Mouse (Mus musculus): ENCODE measurements around the gene Slc39a5. TPM values are rescaled to one million over a fixed set of nuclear protein-coding genes. Genes with fewer than 3 reads are reported as not detected.

The Slc39a5 gene
- polyA plus RNA-seq, 1 experiment from 2014 or later, result 30.5 TPM

- no peak overlapping the region for H3K4me2 ChIP-seq
- no peaks in the 10 kb centered on the region for H3K9me3 ChIP-seq (replicated peaks)
- peaks cover 16% of the 10 kb centered on the region for H3K4me1 ChIP-seq (replicated peaks)
- H3K9ac ChIP-seq, result no peak overlapping the region
- no peak for ATAC-seq (ENCODE audit: low read depth)
- WGBS (ENCODE audit: insufficient replicate concordance), result 72% methylated on average over 6 of the region's 6 CpGs
- no peak overlapping the region for H3K27ac ChIP-seq
- DNase-seq, result no peak
- H3K36me3 ChIP-seq, result peaks cover 95% of the 10 kb centered on the region
- no peak overlapping the region for H3K4me3 ChIP-seq (replicated peaks)
- H3K27me3 ChIP-seq, result no peaks in the 10 kb centered on the region
Observed at GRCm38 (mm10) chr10:128389570-128389969, 11.5 kb downstream of the Slc39a5 start.

GRCm38 (mm10) chr10:128388941-128389340 is 12.1 kb downstream of the Slc39a5 start:
- no peak overlapping the region for H3K4me2 ChIP-seq
- no peaks in the 10 kb centered on the region for H3K9me3 ChIP-seq (replicated peaks)
- no peaks in the 10 kb centered on the region for H3K27me3 ChIP-seq
- H3K4me1 ChIP-seq (replicated peaks), result peaks cover 10% of the 10 kb centered on the region
- H3K4me3 ChIP-seq (replicated peaks), result no peak overlapping the region
- 85% methylated on average over 14 of the region's 14 CpGs for WGBS (ENCODE audit: insufficient replicate concordance)
- H3K9ac ChIP-seq, result no peak overlapping the region
- peaks cover 98% of the 10 kb centered on the region for H3K36me3 ChIP-seq
- no peak overlapping the region for H3K27ac ChIP-seq
- no peak for DNase-seq
- ATAC-seq (ENCODE audit: low read depth), result no peak

- Histone ChIP-seq H3K9ac (no peak overlapping the region), H3K27me3 (no peaks in the 10 kb centered on the region), H3K4me2 (no peak overlapping the region), H3K27ac (no peak overlapping the region), H3K36me3 (peaks cover 99% of the 10 kb centered on the region), H3K4me1 (replicated peaks) (peaks cover 10% of the 10 kb centered on the region; the same call in 1 of the 2 replicates), H3K9me3 (replicated peaks) (no peaks in the 10 kb centered on the region), H3K4me3 (replicated peaks) (no peak overlapping the region)
- DNase-seq (no peak), ATAC-seq (ENCODE audit: low read depth) (no peak)
- WGBS (ENCODE audit: insufficient replicate concordance), result 89% methylated on average over 7 of the region's 7 CpGs
Observed at GRCm38 (mm10) chr10:128385902-128386301, 15.1 kb downstream of the Slc39a5 start.

- Histone ChIP-seq H3K9me3 (replicated peaks) (no peaks in the 10 kb centered on the region), H3K27ac (no peak overlapping the region), H3K4me2 (no peak overlapping the region), H3K9ac (no peak overlapping the region), H3K36me3 (peaks cover 90% of the 10 kb centered on the region), H3K27me3 (no peaks in the 10 kb centered on the region), H3K4me1 (replicated peaks) (peaks cover 22% of the 10 kb centered on the region), H3K4me3 (replicated peaks) (no peak overlapping the region)
- ATAC-seq (ENCODE audit: low read depth) (peak; percentile 47; the same call in 1 of the 2 replicates), DNase-seq (no peak)
- WGBS (ENCODE audit: insufficient replicate concordance), result 76% methylated on average over 8 of the region's 8 CpGs
Observed at GRCm38 (mm10) chr10:128382482-128382881, 18.5 kb downstream of the Slc39a5 start.

- Histone ChIP-seq H3K4me3 (replicated peaks) (no peak overlapping the region), H3K9ac (no peak overlapping the region), H3K4me1 (replicated peaks) (peaks cover 35% of the 10 kb centered on the region), H3K27ac (no peak overlapping the region), H3K4me2 (no peak overlapping the region), H3K36me3 (peaks cover 71% of the 10 kb centered on the region), H3K9me3 (replicated peaks) (no peaks in the 10 kb centered on the region), H3K27me3 (no peaks in the 10 kb centered on the region)
- ATAC-seq (ENCODE audit: low read depth) (no peak), DNase-seq (peak; percentile 43)
- 73% methylated on average over 5 of the region's 5 CpGs for WGBS (ENCODE audit: insufficient replicate concordance)
Observed at GRCm38 (mm10) chr10:128380565-128380964, 20.5 kb downstream of the Slc39a5 start.

GRCm38 (mm10) chr10:128379260-128379659 is 21.8 kb downstream of the Slc39a5 start:
- peaks cover 35% of the 10 kb centered on the region for H3K4me1 ChIP-seq (replicated peaks)
- ATAC-seq (ENCODE audit: low read depth), result no peak
- DNase-seq, result no peak
- H3K36me3 ChIP-seq, result peaks cover 58% of the 10 kb centered on the region
- no peak overlapping the region for H3K9ac ChIP-seq
- H3K27ac ChIP-seq, result peak overlapping the region; percentile 14; the same call in 1 of the 2 replicates
- no peak overlapping the region for H3K4me2 ChIP-seq
- no peaks in the 10 kb centered on the region for H3K9me3 ChIP-seq (replicated peaks)
- no peak overlapping the region for H3K4me3 ChIP-seq (replicated peaks)
- no peaks in the 10 kb centered on the region for H3K27me3 ChIP-seq
- WGBS (ENCODE audit: insufficient replicate concordance), result 78% methylated on average over 7 of the region's 7 CpGs

GRCm38 (mm10) chr10:128378462-128378861 is 22.6 kb downstream of the Slc39a5 start:
- no peaks in the 10 kb centered on the region for H3K9me3 ChIP-seq (replicated peaks)
- DNase-seq, result no peak
- ATAC-seq (ENCODE audit: low read depth), result no peak
- peak overlapping the region; percentile 87; the same call in 1 of the 2 replicates for H3K4me3 ChIP-seq (replicated peaks)
- peaks cover 50% of the 10 kb centered on the region for H3K36me3 ChIP-seq
- H3K4me2 ChIP-seq, result peak overlapping the region; percentile 97
- no peaks in the 10 kb centered on the region for H3K27me3 ChIP-seq
- 67% methylated on average over 3 of the region's 3 CpGs for WGBS (ENCODE audit: insufficient replicate concordance)
- H3K9ac ChIP-seq, result peak overlapping the region; percentile 94; the same call in 1 of the 2 replicates
- H3K4me1 ChIP-seq (replicated peaks), result peaks cover 38% of the 10 kb centered on the region
- H3K27ac ChIP-seq, result no peak overlapping the region

GRCm38 (mm10) chr10:128377940-128378448 is 23.0 kb downstream of the Slc39a5 start:
- no peaks in the 10 kb centered on the region for H3K27me3 ChIP-seq
- peak overlapping the region; percentile 94 for H3K9ac ChIP-seq
- DNase-seq (no peak), ATAC-seq (ENCODE audit: low read depth) (no peak)
- peak overlapping the region; percentile 97 for H3K4me2 ChIP-seq
- no peak overlapping the region for H3K27ac ChIP-seq
- H3K9me3 ChIP-seq (replicated peaks), result no peaks in the 10 kb centered on the region
- 63% methylated on average over 14 of the region's 14 CpGs for WGBS (ENCODE audit: insufficient replicate concordance)
- peaks cover 42% of the 10 kb centered on the region for H3K4me1 ChIP-seq (replicated peaks)
- peaks cover 45% of the 10 kb centered on the region for H3K36me3 ChIP-seq
- H3K4me3 ChIP-seq (replicated peaks), result peak overlapping the region; percentile 87

- peaks cover 39% of the 10 kb centered on the region for H3K36me3 ChIP-seq
- no peaks in the 10 kb centered on the region for H3K27me3 ChIP-seq
- H3K4me3 ChIP-seq (replicated peaks), result peak overlapping the region; percentile 87
- peak overlapping the region; percentile 84 for H3K27ac ChIP-seq
- H3K4me2 ChIP-seq, result peak overlapping the region; percentile 97
- DNase-seq, result peak; percentile 31
- WGBS (ENCODE audit: insufficient replicate concordance), result under 1% methylated on average over 46 of the region's 47 CpGs
- no peaks in the 10 kb centered on the region for H3K9me3 ChIP-seq (replicated peaks)
- peaks cover 44% of the 10 kb centered on the region for H3K4me1 ChIP-seq (replicated peaks)
- peak overlapping the region; percentile 94 for H3K9ac ChIP-seq
- peak; percentile 67 for ATAC-seq (ENCODE audit: low read depth)
Observed at GRCm38 (mm10) chr10:128377222-128377939, 23.6 kb downstream of the Slc39a5 start.

- H3K27ac ChIP-seq, result peak within 1 kb of the TSS; percentile 84
- WGBS (ENCODE audit: insufficient replicate concordance), result under 1% methylated on average over 51 of the region's 73 CpGs
Observed at GRCm38 (mm10) chr10:128376455-128377211, 24.4 kb downstream of the Slc39a5 start, which contains the start of gene Ankrd52. Ankrd52 (plus strand) TSS chr10:128377115.

GRCm38 (mm10) chr10:128376099-128376454 is 25.0 kb downstream of the Slc39a5 start:
- H3K27me3 ChIP-seq, result no peaks in the 10 kb centered on the region
- ATAC-seq (ENCODE audit: low read depth) (no peak), DNase-seq (no peak)
- peaks cover 44% of the 10 kb centered on the region for H3K4me1 ChIP-seq (replicated peaks)
- peak overlapping the region; percentile 84 for H3K27ac ChIP-seq
- peaks cover 27% of the 10 kb centered on the region for H3K36me3 ChIP-seq
- WGBS (ENCODE audit: insufficient replicate concordance), result 50% methylated on average over 4 of the region's 4 CpGs
- H3K9me3 ChIP-seq (replicated peaks), result no peaks in the 10 kb centered on the region
- H3K9ac ChIP-seq, result peak overlapping the region; percentile 94
- peak overlapping the region; percentile 87 for H3K4me3 ChIP-seq (replicated peaks)
- peak overlapping the region; percentile 97 for H3K4me2 ChIP-seq

More at GRCm38 (mm10) chr10:128376455-128377211, 24.4 kb downstream of the Slc39a5 start, which contains the start of gene Ankrd52:
- ATAC-seq (ENCODE audit: low read depth), result peak; percentile 93
- peak; percentile 76 for DNase-seq
- Histone ChIP-seq H3K9me3 (replicated peaks) (no peaks in the 10 kb centered on the region), H3K4me2 (peak within 1 kb of the TSS; percentile 97), H3K4me1 (replicated peaks) (peaks cover 44% of the 10 kb centered on the region), H3K4me3 (replicated peaks) (peak within 1 kb of the TSS; percentile 87), H3K27me3 (no peaks in the 10 kb centered on the region), H3K36me3 (peaks cover 31% of the 10 kb centered on the region), H3K9ac (peak within 1 kb of the TSS; percentile 94)
